Mouse (Mus musculus) adrenal gland (tissue): ENCODE data around the gene Olfr465-ps1.

Source experiments
- intact Hi-C: fragments of 180-260 bp; cut with DNase I; formaldehyde crosslinking; loops from one replicate; pipeline ENCODE4 v1.15.1; 2025
- long read RNA-seq, 2 experiments: library from polyadenylated mRNA; unstranded; transcript quantifications; one replicate each; pipeline ENCODE4 v2.0.0; 2020; ENCODE audit warnings: borderline replicate concordance in 1 of 2; ENCODE audit not compliant: insufficient replicate concordance in 1 of 2

Olfr465-ps1 gene
- long read RNA-seq, experiment 1: 0 reads
- long read RNA-seq, experiment 2: 0 reads

DNA sequence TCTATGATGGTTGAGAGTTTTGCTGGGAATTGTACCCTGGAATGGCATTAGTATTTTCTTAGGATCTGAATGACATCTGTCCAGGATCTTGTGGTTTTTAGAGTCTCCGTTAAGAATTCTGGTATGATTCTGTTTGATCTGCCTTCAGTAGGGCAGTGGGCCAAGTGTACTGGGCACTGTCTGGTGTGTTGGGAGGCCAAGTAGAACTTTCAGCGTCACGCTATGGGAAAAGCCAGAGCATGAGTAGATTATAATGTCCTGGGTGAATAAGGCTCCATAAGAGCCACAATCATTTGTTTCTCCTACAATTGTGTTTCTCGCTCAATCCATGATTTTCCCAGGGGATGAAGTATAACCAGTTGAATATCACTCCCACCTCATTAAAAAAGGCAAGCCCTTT, at the start of gene Olfr465-ps1:
Olfr465-ps1 (plus strand) TSS at position 301 of the 400 bp plus-strand sequence.
- intact Hi-C loops: no loop called here

DNA sequence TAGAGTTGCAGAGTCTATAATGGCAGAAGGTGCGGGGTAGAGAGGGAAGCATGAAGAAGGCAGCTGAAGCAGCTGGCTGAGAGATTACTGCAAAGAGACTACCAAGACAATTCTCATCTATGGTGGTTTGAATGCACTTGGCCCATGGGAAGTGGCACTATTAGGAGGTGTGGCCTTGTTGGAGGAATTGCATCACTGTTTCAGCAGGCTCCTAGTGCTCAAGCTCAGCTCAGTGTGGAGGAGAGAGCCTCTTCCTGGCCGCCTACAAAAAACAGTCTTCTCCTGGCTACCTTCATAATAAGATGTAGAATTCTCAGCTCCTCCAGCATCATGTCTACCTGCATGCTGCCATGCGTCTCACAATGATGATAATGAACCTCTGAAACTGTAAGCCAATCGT, 42.0 kb upstream of the Olfr465-ps1 start:
- intact Hi-C loops: no loop called here

DNA sequence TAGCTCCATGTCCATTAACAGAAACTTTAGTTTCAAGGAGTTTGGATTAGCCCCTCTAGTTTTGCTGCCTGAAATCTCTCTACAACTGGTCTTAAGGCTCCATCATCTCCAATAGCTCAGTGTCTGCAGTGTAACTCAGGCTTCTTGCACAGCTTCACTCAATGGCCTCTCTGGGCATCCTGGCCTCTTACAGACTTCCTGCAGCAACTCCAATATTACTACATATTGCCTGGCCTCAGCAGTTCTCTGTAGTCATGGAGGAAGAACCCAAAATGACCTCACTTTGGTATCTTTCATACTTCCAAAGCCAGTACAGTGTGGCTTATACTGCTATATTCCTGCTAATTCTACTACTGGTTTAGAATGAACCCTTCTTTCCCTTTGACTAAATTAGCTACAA, 40.9 kb upstream of the Olfr465-ps1 start:
- intact Hi-C loops: no loop called here

DNA sequence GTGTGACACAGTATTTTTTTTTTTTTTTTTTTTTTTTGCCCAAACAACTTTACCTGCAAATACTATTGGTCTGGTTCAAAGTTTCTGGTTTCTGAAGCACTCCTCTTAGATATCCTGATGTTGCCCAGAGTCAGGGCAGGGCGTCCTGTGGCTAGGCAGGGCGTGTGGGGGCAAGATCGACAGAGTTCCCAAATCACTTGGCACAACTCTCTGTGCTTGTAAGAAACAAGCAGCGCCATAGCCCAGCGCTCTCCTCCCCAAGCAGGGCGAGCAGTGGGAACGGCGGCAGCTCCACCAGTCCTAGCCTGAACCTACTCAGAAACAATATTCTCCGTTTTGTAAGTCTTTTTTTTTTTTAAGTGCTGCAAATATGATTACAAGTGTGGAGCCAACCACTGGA, 37.2 kb upstream of the Olfr465-ps1 start:
- intact Hi-C loops: loop anchor here (10.0 kb wide), 1 partner anchor 666 kb away; the partner anchor contains the start of gene Cdk20

DNA sequence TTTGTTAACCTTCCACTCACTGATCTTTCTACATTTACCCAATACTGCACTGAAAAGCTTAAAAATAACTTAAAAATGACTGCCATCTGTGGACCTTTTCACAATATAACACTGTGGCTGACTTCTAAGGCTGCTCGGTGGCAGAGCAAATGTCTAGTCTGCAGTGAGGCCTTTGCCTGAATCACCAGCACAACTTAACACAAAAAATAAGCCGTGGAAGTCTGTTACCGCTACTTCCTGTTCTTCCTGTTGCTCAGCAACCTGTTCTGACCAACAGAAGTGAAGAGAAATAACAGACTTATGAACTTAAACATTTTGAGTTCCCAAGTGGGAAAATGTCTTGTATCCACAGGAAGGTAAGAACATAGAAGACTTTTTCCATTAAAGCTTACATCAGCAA, 36.7 kb upstream of the Olfr465-ps1 start:
- intact Hi-C loops: loop anchor here (10.0 kb wide), 1 partner anchor 666 kb away; the partner anchor contains the start of gene Cdk20

DNA sequence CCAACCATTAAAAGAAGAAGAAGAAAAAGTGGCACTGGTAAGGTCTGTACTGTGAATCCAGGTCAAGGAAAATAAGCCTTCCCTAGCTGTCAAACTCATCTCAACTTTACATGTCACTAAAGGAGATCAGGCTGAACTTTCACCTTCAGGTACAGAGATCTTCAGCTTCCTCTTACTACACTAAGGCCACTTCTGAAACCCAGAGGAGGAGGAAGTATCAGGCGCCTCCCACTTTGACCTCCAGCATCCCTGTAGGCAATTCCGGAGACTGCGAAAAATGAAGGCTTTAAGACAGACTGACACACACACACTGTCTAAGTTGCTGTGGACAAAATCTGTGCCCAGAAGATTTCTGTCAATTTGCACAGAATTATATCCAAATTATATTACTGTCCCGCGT, 25.9 kb upstream of the Olfr465-ps1 start:
- intact Hi-C loops: no loop called here

DNA sequence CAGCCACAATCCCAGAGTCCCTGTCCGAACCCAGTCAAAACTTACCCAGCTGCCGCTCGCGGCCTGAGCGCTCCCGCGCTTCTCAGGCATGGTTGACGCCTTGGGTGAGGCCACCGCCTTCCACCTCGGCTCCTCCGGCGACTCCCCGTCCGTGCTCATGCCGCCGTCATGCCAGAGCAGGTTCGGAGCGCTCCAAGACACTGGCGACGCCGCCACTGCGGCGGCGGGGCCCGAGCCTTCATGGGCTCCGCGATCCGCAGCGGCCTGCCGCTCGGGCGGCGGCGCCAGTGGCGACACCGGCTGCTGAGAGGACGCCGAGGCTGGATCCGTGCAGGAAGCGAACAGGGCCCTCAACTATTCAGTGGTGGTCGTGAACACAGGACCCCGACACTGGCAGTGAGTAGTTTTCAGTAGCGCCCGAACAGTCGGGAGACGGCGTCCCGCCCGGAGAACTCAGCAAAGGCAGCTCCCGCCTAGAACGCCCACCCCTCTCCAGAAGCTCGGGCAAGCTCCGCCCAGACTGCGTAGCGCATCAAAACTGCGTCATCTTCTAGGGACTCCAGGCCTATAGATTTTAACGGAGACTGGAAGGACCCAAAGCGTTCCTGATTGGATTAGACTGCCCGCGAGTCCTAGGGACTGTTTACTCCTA, 25.3 kb upstream of the Olfr465-ps1 start, which contains the start of gene Mfsd14b:
Mfsd14b (minus strand) TSS at position 517 of the 652 bp plus-strand sequence.
- intact Hi-C loops: no loop called here

DNA sequence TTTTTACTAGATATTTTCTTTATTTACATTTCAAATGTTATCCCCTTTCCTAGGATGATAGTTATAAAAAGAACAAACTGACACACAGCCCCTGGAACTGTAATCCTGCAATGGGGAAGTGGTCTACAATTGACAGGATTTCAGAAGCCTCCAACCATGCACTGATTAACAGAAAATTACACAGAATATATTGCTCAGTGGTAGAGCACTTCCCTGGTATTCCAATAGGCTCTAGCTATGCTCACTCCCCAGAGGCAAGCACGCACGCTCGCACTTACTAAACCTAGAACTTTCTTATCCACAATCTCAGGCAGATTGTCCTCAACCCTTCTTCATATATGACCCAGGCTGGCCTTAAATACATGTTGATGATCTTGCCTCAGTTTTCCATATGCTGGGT, 24.6 kb upstream of the Olfr465-ps1 start:
- intact Hi-C loops: no loop called here

DNA sequence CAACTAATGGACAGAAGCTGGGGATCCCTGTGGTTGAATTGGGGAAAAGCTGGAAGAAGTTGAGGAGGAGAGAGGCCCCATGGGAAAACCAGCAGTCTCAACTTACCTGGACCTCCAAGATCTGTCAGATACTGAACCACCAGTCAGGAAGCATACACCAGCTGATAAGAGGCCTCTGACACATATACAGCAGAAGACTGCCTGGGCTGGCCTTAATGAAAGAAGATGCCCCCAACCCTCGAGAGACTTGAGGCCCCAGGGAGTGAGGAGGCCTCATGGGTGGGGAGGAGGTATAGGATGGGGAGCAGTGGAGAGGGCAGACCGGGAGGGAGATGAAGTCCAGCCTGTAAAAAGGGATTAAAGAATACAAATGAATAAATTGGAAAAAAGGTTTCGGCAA, 16.9 kb upstream of the Olfr465-ps1 start:
- intact Hi-C loops: no loop called here

DNA sequence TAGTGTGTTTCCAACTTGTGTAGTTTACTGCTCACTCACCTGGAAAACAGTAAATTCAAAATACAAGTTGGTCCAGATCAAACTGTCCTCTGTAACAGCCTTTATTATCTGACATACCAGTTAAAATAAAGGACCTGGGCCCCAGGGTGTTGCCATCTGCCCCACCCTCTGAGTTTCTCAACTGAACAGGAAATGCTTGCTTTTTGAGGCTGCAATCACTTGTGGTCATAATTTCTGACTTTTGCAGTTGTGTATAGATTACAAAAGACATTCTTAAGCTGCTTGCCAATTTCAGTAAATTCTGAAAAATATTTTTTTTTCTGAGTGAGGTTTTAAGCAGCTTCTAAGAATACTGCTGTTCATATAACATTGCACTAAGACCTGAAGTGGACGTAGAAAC, 15.8 kb upstream of the Olfr465-ps1 start:
- intact Hi-C loops: no loop called here

DNA sequence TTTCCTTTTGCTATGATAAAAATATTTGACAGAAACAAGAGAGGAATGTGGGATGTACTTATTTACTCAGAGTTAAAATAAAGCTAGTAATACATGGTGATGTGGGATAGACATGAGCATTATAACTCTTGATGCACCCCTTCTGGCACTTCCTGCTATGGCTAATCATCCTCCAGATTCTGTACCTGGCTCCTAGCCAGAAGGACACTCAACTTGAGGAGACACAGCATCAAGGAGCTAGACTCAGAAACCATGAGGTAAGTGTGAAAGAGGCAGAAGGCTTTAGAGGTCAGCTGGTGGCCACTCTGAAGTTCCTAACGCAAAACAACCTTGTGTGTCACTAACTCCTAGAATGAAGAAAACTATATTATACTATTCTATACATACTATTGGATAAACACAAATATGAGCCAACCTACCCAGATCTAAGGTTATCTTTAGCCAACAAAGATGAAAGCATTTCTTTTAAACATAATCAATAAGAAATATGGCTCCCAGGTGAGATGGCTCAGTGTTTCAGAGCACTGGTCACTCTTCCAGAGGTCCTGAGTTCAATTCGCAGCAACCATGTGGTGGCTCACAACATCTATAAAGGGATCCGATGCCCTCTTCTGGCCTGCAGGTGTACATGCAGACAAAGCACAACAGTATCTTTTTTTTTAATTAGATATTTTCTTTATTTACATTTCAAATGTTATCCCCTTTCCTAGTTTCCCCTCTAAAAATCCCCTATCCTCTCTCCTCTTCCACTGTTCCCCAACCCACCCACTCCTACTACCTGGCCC, 10.6 kb upstream of the Olfr465-ps1 start:
- intact Hi-C loops: loop anchor here (2.0 to 5.0 kb wide), 2 partner anchors 92 to 685 kb away; no protein-coding TSS in a partner anchor

DNA sequence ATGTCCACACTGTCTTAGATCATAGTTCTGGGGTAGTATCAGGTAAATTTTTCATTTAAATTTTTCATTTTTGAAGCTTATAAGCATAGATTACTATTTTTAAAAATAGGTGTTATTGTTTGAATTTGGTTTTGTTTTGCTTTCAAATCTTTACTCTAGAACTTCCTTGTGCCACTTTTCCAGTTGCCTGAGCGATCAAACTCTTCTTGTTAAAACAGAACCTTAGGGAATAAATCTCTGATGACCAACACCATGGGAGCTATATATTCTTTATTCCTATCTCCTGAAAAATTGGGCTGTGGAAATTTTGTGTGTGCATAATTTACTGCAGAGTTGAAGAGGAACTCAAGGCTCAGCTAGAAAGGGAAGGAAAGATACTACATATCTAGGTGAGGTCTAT, 12.1 kb downstream of the Olfr465-ps1 start, which contains the start of gene Olfr466:
Olfr466 (plus strand) TSS at position 301 of the 400 bp plus-strand sequence.
- intact Hi-C loops: no loop called here

DNA sequence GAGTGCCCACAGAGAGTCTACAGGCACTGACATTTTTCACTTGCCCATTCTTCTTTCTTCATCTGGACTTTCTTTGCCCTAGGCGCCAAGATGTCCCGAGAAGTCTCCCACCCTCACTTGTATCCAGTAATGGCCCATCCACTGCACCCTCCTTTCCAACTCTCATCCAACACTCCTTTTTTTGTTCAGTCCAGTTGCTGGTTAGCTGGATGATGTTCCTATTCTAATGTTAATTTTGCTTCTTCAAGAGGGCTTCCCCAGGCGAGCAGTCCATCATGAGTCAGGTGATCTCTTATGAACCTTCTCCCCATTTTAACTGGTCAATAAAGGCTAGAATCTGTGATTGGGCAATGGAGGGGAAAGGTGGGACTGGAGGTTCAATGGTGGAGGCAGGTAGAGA, 36.2 kb downstream of the Olfr465-ps1 start:
- intact Hi-C loops: no loop called here

DNA sequence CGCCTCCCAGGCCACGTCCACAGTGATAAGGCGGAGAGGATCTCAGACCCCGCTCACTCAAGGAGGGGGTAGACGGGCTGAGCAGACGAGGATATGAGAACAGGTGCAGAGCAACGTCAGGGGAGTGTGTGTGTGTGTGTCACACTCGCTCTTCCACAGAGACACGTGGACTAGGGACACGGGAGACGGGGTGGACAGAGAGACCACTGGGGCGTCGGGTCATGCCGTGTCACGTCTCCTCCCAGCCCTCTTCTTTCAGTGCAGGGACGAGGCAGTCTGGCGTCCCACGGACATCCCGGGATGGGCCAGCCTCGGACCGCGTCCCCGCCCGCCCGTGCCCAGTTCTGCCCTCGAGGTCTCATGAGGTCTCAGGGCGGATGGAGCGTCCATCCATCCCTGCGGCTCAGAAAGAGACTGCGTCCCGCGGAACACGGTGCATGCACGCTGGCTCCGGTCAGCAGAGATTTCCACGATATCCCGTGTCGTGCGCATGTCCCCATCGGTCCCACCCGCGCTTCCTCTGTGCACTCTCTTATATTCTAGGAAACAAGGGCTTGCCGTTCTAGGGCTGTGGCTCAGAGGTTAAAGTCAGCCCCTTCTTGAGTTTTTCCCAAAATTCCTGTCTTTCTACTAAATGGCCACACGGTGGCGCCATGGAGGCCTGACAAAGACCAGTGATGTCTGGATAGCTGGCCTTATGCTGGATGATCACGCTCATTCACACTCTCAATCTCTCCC, 38.0 kb downstream of the Olfr465-ps1 start:
- intact Hi-C loops: loop anchor here (2.0 kb wide), 1 partner anchor 135 kb away; no protein-coding TSS in a partner anchor

DNA sequence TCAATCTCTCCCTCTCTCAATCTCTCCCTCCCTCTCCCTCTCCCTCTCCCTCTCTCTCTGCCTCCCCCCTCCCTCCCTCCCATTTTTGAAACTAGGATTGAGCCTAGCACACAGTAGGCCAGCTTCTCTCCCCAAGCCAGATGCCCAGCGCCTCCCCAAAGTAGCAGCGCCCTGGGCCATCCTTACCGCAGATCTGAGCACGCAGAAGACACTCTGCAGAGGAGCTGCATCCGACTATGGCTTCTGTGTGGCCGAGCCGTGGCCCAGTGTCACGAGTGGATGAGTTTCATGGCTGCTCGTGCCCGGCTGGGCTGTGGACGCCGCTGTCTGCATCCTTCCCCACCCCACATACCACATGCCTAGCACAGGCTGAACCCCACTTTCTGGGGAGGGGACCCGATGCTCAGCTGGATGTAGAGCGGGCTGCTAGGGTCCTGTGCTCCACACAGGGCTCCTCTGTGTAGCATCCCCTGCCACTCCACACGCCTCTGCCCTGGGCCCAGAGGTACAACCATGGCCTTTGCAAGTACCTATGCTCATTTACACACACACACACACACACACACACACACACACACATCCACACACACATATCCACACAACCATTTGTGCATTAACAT, 38.7 kb downstream of the Olfr465-ps1 start:
- intact Hi-C loops: loop anchor here (2.0 kb wide), 1 partner anchor 134 kb away; no protein-coding TSS in a partner anchor
